Mouse (Mus musculus): Measurements from ENCODE around the gene Ctnnal1.
"Not testable (repeated sequence)": the region's sequence is repeated elsewhere in the genome, so short reads cannot be mapped to it uniquely, and the experiment has no call there.

DNA sequence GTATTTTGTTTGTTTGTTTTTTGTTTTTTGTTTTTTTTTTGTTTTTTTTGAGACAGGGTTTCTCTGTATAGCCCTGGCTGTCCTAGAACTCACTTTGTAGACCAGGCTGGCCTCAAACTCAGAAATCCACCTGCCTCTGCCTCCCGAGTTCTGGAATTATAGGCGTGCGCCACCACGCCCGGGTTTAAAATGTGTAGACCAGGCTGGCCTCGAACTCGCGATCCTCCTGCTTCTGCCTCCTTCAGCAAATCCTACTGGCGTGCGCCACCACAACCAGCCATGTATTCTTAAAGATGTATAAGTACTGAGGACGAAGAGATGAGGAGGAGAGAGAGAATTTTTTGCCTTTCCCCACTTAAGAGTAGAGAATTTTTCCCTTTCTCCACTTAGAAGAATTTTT is 5.6 kb upstream of the Ctnnal1 start:
- not testable (repeated sequence) for TF ChIP-seq POLR2A, CTCF (IDR thresholded peaks at IDR 0.05; ENCODE audit: extremely low read depth, insufficient read depth, low read length)
